Mouse (Mus musculus) CH12.LX (cell line): Measurements from ENCODE around the gene Krt71.

Experiments
- CHD1 ChIP-seq: IDR thresholded peaks from 2 replicates; pipeline ENCODE4 v1.6.1; 2012; ENCODE audit warnings: low read depth, low read length, improper control_type of control experiment, inconsistent platforms
- CTCF ChIP-seq, 2 experiments: IDR thresholded peaks in 1 of 2; conservative IDR thresholded peaks in 1 of 2; 2 replicates each; pipeline ENCODE4 v1.5.1; 2011 to 2012; ENCODE audit warnings: low read depth in 2 of 2, low read length in 2 of 2, improper control_type of control experiment in 1 of 2, inconsistent platforms in 1 of 2, mild to moderate bottlenecking in 1 of 2, moderate library complexity in 1 of 2
- E2F4 ChIP-seq: IDR thresholded peaks from 2 replicates; pipeline ENCODE4 v1.6.1; 2011; ENCODE audit warnings: low read depth, low read length, improper control_type of control experiment; ENCODE audit not compliant: insufficient replicate concordance
- EP300 ChIP-seq: IDR thresholded peaks from 2 replicates; pipeline ENCODE4 v1.6.1; 2011; ENCODE audit warnings: low read length, improper control_type of control experiment
- HCFC1 ChIP-seq: IDR thresholded peaks from 2 replicates; pipeline ENCODE4 v1.6.1; 2012; ENCODE audit warnings: low read depth, mild to moderate bottlenecking, inconsistent platforms, low read length, improper control_type of control experiment
- MAFK ChIP-seq: IDR thresholded peaks from 2 replicates; pipeline ENCODE4 v1.6.1; 2011; ENCODE audit warnings: low read length, improper control_type of control experiment; ENCODE audit not compliant: insufficient replicate concordance
- MXI1 ChIP-seq: IDR thresholded peaks from 2 replicates; pipeline ENCODE4 v1.6.1; 2011; ENCODE audit warnings: mild to moderate bottlenecking, low read depth, low read length, improper control_type of control experiment
- PAX5 ChIP-seq: IDR thresholded peaks from 2 replicates; pipeline ENCODE4 v1.6.1; 2012; ENCODE audit warnings: low read length, inconsistent platforms, mixed read lengths
- POLR2A ChIP-seq: IDR thresholded peaks from 2 replicates; pipeline ENCODE4 v1.6.1; 2011; ENCODE audit warnings: low read depth, mild to moderate bottlenecking, improper control_type of control experiment, low read length
- RAD21 ChIP-seq: IDR thresholded peaks from 2 replicates; pipeline ENCODE4 v1.6.1; 2011; ENCODE audit warnings: low read depth, mild to moderate bottlenecking, low read length, improper control_type of control experiment, moderate library complexity
- TBP ChIP-seq: conservative IDR thresholded peaks from 2 replicates; pipeline ENCODE4 v1.6.1; 2011; ENCODE audit warnings: low read depth, low read length, improper control_type of control experiment
- USF1 ChIP-seq: IDR thresholded peaks from 2 replicates; pipeline ENCODE4 v1.6.1; 2014; ENCODE audit warnings: low read depth, mild to moderate bottlenecking, inconsistent platforms, low read length, improper control_type of control experiment
- ZC3H11A ChIP-seq: IDR thresholded peaks from 2 replicates; pipeline ENCODE4 v1.6.1; 2012; ENCODE audit warnings: low read depth, mild to moderate bottlenecking, inconsistent platforms, low read length, improper control_type of control experiment
- ZMIZ1 ChIP-seq: IDR thresholded peaks from 2 replicates; pipeline ENCODE4 v1.6.1; 2012; ENCODE audit warnings: low read depth, mild to moderate bottlenecking, inconsistent platforms, low read length, improper control_type of control experiment

GRCm38 (mm10) chr15:101699192-101699591, 43.7 kb downstream of the Krt71 start:
- TF ChIP-seq USF1, result no peak
- no peak for TF ChIP-seq MXI1
- TF ChIP-seq POLR2A, result no peak
- TF ChIP-seq RAD21, result no peak
- no peak for TF ChIP-seq CTCF (conservative IDR thresholded peaks at IDR 0.05 in 1 of 2, IDR thresholded peaks at IDR 0.05 in 1 of 2; ENCODE audit: low read depth in 2 of 2, low read length in 2 of 2)
- no peak for TF ChIP-seq TBP
- no peak for TF ChIP-seq ZC3H11A
- TF ChIP-seq CHD1, result no peak
- TF ChIP-seq MAFK, result no peak
- TF ChIP-seq E2F4, result no peak
- TF ChIP-seq ZMIZ1, result no peak
- TF ChIP-seq EP300, result no peak
- no peak for TF ChIP-seq PAX5
- no peak for TF ChIP-seq HCFC1
